Mouse (Mus musculus) kidney, adult 8-10 months (tissue): ENCODE measurements at regions not wholly inside any gene's neighbourhood (a gene's known extent, or its start where the extent isn't known, plus 50 kb on each side); places are given as distances from the start of the nearest gene placed in this dataset.

ENCODE experiments used
- DNase-seq, 2 experiments: peaks; one replicate each; pipeline ENCODE4 v3.0.0; 2022

DNA sequence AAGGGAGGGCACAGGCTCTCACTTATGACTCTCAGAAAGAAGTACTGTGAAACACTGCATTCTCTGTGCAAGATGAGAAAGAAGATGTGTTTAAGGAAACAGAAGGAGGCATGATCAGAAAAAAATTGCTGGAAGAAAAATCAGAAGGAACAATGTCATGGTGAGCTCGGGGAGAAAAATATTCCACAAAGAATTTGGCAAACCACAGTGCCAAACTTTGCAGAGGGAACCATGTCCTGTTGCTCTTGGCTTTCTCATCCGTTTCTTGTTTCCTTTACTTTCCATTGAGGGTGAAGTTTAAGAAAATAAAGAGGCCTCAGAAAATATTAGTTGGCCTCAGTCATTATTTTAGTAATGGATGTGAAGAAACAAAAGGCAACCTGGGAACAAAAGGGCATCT, 804.4 kb downstream of the Ntrk3 start:
- DNase-seq, result no peak

DNA sequence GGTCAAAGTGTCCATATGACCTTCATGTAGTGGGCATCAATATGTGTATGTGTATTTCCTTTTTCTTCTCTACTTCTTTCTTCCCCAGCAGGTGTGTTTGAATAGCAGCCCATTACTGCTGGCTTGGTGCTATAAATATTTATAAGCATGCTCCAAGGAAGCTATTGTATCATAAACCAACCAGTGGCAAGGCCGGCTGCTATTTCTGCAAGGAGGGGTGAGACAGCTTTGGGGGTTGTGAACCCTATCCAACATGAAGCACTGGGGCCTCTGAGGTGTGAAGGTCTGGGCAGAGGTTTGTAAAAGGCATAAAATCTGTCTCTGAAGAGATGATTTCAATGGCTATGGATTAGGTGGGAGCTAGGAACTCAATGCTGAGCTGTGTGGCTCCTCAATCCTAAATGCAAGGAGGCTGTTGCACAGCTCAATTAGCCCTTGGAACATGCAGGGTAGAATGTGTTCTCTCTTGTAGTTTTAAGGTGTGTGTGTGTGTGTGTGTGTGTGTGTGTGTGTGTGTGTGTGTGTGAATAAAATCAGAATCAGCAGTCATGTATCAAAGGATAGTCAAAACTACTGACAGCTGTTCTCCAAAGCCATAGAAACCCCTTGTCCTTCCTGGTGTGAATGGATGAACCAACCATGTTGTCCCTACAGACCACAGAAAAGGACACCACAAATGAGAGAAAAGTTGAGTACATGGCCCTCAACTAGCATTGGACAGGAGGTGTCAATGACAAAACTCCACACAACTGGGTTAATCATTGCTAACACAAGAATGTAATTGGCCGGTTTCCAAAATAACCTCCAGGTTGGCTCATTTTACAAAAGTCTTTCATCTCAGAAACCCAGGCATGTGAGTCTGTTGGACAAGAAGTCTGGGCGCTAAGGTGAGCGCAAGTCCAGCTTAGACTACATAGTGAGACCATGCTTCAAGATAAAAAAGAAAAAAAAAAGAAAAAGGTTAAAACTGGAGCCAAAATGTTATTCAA, 809.0 kb downstream of the Ntrk3 start:
- peak; percentile 42 to 82 for DNase-seq

- DNase-seq, result no peak
Measured at GRCm38 (mm10) chr7:77899231-77899630, 838.6 kb downstream of the Ntrk3 start.

- no peak for DNase-seq
Measured at GRCm38 (mm10) chr7:77888543-77888942, 849.3 kb downstream of the Ntrk3 start.

DNA sequence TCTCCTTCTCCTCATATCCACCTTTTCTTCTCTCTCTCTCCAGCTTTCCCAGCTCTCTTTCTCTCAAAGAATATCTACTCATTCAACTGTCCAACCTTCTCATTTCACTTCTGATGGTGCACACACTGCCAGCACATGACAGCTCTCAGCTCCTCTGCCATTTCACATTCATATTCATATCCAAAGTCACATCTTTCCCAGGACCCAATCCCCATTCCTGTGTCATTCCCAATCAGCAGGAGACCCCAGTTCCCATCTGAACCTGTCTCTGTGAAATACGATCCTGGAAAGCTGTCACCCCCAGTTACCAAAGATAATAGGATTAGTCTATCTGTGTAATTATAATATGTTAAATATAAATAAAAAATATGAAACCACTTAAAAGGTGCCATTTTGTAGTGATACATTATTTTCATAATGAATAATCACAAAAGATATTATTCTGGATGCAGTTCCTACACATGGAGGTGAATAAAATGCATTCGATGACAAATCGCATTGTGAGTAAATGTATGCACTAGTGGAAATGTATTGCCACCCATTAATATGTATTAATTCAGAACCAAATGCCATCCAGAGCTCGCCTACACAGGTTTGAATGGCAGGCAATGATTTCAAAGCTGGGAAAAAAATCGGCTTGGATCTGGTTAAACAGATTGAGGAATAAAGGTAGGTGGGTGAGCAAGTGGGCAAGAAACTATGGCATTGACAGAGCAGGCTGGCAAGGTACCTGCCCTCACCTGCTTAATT, 855.0 kb downstream of the Ntrk3 start:
- no peak for DNase-seq

DNA sequence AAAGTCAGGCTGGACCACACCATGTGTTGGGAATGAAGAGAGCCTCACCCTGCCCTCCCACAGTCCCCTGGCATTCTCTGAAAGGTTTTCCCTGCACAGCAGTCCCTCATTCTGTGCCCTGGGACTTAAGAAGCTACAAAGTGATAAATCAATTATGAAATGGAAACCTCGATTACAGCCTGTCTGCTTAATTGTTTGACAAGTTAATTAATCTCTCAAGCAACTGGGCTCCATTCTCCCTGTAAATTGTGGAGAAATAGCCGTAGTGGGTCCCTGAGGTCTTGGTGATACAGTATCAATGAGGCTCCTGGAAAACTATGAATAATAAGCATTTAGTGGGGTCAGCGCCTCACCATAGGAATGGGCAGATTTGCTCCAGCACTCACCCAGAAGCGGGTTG, 870.3 kb downstream of the Ntrk3 start:
- no peak for DNase-seq

DNA sequence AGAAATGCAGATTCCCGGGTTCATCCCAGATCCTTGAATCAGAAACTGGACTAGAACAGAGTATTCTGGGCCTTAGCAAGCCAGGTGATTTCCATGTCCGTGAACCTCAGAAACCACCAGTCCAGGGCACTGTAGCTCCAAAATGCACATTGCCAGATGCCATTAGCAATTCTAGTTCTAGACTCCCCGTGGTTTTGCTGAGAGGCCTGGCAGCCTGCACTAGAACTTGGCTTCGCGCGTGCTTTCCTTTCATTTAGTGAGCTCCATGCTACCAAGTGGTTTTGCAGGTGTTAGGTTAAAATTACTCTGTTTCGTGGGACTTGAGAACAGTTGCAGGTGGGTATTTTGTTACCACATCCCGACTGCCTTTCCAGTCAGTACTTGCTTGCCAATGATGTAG, 876.0 kb downstream of the Ntrk3 start:
- DNase-seq, result no peak

DNA sequence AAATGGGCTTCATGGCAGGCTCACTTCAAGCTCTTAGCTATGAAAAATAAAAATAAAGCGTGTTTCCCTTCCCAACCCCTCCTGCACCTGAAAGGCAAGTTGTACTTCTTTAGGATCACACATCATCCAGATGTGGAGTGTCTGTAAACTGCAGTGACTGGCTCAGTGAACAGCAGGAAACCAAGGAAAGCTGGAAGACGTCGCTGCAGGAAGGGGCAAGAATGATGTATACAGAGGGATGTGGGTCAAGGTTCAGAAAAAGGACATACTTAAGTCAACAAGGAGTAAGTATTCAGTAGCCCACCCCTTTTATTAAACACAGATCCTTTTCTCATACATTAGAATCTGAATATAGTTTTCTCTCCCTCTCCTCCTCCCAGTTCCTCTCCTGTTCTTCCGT, 879.4 kb downstream of the Ntrk3 start:
- DNase-seq, result no peak

- DNase-seq, result no peak
Measured at GRCm38 (mm10) chr7:77857979-77858378, 879.8 kb downstream of the Ntrk3 start.

GRCm38 (mm10) chr7:77855653-77856239, 882.1 kb downstream of the Ntrk3 start:
- no peak for DNase-seq

DNA sequence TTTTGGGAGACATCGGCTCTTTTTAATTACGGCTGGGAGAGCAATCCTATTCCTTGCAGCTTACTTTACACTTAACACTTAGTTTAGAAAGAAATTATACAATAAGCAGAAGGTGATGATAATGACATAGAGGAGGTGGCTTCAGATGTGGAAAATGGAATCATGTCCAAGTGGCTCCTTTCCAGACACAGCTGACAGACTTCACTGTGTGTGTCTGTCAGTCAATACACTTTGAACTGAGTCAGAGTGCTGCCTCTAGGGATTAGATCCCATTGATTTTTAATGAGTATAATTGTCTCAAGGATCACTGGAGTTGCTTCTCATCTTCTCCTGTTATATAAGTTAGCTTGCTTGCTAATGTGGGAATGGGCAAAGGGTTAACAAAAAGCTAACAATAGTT, 882.7 kb downstream of the Ntrk3 start:
- DNase-seq, result no peak

DNA sequence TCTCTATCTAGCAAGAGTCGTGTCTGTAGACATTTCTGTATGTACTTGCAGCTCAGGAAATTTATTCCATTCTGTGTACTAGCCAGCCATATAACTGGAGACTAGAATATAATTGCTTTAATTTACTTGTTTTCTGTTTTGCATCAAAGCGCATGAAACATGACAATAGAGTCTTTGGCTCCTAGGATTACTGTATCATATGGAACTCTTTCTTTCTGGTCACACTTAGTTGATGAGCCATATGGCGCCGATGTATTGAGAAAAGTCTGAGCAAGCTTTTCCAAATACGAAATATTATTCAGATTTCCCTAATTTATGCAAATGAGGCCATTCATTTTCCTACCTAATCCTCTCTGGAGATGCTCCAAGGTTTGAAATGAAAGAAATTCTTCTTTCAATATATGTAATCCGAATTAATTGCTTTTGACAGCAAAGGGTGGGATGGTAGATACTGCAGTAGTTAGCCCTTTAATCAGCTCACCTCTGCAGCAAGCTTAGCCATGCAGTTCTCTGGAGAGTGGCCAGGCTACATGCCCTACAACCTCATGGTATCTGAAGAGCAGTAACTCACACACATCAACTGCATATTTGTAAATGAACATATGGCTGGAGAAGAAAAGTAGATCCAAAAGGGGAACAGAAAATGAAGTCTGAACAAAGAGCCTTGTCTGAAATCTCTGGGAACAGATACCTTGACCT, 913.4 kb downstream of the Ntrk3 start:
- DNase-seq, result no peak

- no peak for DNase-seq
Measured at GRCm38 (mm10) chr7:77812052-77812903, 925.5 kb downstream of the Ntrk3 start.

DNA sequence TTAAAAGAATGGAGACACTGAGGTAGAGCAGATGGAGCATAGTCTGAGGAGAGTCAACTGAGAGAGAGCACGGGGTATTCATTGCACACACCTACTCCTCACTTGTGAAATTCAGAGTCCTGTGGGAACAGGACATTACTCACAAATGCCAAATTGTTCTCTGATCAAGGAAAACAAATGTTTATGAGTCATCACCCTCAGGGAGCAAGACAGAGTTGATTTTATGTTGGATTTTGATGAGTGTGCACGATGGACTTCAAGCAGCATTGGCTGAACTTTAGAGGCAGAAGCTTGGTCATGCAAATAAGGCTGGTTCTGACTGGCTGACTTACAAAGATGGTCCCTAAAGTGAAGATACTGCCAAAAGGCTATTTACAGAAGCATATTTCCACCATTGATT, 951.0 kb downstream of the Ntrk3 start:
- no peak for DNase-seq

GRCm38 (mm10) chr7:77771711-77772449, 965.9 kb downstream of the Ntrk3 start:
- DNase-seq, result peak; percentile 4 to 42

- no peak for DNase-seq
Measured at GRCm38 (mm10) chr7:77738996-77739765, 998.6 kb downstream of the Ntrk3 start.
